Mouse (Mus musculus): ENCODE results near the gene Vkorc1.
A peak's percentile ranks its signal among the peaks of the same experiment; 100 is the strongest.
"Not testable (repeated sequence)": the region's sequence is repeated elsewhere in the genome, so short reads cannot be mapped to it uniquely, and the experiment has no call there.

The Vkorc1 gene

DNA sequence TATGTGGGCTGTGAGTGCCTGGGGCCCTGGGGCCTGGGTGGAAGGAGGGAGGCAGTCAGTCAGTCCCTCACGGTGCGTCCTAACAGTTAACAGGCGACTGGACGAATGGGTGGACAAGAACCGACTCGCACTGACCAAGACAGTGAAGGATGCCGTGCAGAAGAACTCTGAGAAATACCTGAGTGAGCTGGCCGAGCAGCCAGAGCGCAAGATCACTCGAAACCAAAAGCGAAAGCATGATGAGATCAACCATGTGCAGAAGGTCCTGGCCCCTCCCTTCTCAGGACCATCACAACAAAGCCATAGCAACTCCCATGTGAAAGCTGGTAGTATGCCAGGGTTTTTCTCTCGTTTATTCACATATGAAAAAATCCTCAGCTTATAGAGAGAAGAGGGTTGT is 19.9 kb upstream of the Vkorc1 start:
- no peak for ATAC-seq (ENCODE audit: low TSS enrichment)

DNA sequence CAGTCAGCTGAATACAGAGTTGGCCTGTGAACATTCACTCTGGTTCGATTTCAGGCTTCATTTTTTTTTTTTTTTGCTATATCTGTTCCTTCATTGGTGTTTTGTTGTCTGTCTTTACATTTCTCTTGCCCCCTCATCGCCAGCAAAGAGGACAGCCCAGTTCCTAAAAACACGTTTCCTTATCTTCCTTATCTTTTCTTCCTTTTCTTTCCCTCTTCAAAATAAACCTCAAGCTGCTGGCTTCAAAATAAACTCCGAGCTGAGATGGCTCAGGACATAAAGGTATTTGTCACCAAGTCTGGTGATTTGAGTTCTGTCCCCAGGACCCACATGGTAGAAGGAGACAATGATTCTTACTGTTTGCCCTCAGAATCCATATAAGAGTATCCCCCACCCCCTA is 17.5 kb upstream of the Vkorc1 start:
- no peak for ATAC-seq (ENCODE audit: low TSS enrichment)

DNA sequence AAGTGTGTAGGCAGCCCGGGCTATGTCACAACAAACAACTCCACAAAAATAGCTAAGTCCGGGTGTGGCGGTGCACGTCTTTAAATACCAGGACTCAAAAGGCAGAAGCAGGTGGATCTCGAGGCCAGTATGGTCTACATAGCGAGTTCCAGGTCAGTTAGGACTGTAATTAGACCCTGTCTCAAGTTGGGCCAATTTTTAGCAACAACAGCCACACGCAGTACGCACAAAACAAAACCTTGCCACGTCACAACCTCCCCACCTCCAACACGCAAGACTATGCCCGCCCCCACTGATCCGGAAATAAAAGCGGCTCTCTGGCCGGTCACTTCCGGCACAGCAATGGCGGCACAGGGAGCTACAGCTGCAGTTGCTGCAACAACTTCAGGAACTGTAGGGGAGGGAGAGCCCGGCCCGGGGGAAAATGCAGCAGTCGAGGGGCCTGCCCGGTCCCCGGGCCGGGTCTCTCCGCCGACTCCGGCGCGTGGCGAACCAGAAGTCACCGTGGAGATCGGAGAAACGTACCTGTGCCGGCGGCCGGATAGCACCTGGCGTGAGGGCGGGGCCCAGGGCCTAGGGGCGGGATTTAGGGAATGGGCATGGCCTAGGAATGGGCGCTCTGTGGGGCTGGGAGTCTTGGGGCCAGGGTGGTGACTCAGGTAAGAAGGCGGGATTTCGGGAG is 16.9 kb upstream of the Vkorc1 start, which contains the start of gene Kat8:
Kat8 (plus strand) TSS at position 327 of the 682 bp plus-strand sequence.
- peak; percentile 97 for ATAC-seq (ENCODE audit: low TSS enrichment)

DNA sequence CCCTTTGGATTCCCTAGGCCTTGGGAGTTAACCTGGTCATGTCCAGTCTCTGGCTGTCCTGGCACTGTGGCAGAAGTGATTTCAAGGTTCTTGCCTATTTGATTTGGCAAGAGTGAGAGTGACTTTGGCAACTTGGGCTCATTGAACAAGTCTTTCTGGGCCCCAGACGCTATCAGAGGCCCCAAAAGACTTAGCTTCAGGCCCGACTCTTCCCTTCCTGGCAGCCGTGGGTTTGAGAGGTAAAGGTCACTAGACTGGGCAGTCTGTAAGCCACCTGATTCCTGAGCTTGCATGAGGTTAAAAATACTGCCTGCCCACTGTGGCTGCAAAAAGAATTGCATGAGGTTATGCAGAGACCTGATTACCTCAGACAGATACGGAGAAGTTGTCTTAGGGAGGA is 13.2 kb upstream of the Vkorc1 start:
- ATAC-seq (ENCODE audit: low TSS enrichment), result no peak

DNA sequence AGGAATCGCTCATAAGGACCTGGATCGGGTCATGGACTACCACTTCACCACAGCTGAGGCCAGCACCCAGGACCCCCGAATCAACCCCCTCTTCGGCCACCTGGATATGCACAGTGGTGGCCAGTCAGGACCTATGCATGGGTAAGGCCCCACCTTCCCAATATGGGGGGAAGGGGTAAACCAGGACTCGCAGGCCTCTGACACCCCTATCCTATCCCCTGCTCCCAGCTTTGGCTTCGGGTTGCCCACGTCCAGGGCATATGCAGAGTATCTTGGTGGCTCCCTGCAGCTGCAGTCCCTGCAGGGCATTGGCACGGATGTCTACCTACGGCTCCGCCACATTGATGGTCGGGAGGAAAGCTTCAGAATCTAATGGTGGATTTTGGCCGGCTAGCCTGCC is 12.5 kb upstream of the Vkorc1 start:
- no peak for ATAC-seq (ENCODE audit: low TSS enrichment)

DNA sequence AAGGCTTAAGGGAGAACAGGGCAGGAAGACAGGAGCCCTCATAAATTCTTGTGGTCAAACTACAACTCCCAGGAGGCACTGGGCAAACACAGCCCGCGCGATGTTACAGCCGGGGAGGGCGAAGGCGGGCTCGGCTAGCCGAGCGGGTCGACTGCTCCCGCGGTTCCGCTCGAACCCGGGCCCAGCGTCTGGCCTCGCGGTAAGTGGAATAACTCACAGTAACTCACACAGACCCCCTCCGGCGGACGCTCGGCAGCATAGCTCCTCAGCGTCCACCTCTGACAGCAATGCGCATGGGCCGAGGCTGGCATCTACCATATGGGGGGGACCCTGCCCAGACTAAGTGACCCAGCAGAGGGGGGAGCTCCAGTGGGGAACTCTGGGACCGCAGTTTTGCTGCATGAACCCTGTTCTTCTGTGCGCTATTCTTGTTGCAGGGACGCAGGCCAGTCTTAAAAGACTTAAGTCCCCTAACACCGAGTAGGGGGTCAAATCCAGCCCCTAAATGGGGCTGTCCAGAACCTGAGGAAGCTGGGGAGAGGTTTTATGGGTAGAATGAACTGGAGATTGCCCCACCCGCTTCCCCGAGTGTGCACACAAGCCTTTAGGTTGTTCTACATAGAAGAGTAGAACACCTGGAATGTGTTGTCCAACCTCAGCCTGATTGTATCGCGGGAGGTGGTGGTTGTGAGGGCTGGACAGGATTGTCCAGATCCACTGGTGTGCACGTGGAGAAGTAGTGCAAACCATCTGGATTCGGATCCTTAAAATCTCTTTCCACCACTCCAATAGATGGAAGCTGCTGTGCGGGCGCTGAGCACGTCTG is 8.8 kb upstream of the Vkorc1 start, which contains the start of gene Bckdk:
Bckdk (plus strand) TSS at position 112 of the 826 bp plus-strand sequence.
- peak; percentile 88 for ATAC-seq (ENCODE audit: low TSS enrichment)

DNA sequence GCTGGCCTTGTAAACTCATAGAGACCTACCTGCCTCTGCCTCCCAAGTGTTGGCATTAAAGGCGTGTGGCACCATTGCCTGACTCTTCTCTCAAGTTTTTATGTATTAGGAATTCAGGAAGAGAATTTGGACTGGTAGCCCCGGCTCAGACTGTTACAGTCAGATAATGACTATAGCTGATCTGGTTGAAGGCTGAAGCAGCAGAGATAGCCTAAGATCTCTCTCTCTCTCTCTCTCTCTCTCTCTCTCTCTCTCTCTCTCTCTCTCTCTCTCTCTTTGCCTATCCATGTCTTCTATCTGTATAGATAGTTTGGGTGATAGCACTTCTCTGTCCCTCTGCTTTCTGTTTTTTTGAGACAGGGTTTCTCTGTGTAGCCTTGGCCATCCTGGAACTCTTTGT is 6.4 kb upstream of the Vkorc1 start:
- ATAC-seq (ENCODE audit: low TSS enrichment), result no peak

DNA sequence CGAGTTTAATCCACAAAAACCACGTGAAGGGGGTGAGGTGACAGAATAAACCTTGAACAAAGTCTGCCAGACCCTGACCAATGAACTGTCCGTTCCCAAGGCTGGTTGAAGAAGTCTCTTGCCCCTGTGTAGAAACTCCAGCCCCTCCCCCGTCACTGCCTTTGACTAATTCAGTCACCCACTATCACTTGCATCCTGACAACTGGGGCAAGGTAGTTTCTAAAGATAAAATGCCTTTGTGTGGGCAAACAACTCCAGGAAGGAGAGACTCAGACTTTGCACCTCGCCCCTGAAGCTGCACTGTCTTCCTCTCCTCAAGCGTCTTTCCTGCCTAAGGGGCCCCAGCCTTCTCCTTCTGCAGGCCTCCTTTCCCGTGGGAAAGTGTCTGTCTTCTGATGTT is 4.6 kb upstream of the Vkorc1 start:
- ATAC-seq (ENCODE audit: low TSS enrichment), result no peak

DNA sequence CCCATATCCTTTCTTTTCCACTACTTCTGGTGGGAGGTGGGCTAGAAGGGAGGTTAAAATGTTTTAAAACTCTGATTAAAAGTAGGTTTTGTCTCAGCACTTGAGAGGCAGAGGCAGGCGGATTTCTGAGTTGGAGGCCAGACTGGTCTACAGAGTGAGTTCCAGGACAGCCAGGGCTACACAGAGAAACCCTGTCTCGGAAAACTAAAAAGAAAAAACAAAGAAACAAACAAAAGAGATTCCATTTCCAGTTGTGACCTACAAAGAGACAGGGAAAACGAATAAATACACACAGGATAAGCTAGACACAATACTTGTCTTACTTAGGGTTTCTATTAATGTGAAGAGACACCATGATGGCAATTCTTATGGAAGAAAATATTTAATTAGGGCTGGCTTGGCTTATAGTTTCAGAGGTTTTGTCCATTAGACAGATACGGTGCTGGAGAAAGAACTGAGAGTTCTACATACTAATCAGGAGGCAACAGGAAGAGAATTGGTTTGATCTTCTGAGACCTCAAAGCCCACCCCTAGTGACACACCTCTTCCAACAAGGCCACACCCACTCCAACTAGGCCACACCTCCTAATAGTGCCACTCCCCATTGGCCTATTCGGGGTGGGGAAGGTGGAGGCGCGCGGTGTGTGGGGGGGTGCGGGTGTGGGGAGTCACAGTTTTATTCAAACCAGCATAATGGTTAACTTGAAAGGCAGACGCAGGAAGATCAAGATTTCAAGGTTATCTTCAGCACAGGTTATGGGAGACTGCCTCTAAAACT is 3.0 kb upstream of the Vkorc1 start:
- no peak for ATAC-seq (ENCODE audit: low TSS enrichment)

DNA sequence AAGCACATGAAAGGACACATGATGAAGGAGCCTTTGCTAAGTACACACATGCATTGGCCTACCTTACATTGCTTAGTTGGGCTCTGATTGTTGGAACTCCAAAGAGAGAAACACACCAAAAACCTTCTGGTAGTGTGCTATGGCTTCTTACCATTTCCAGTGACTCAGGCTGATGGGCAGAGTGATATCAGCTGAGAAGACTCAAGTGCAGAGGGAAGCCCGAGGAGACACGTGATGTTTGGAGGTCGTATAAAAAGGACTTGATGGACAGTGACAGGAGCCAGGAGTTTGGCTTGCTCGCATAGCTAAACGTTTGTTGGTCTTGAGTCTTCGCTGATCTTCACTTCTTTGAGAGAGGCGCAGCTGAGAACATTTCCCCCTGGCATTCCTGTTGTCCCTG is 2.1 kb upstream of the Vkorc1 start:
- ATAC-seq (ENCODE audit: low TSS enrichment), result no peak

DNA sequence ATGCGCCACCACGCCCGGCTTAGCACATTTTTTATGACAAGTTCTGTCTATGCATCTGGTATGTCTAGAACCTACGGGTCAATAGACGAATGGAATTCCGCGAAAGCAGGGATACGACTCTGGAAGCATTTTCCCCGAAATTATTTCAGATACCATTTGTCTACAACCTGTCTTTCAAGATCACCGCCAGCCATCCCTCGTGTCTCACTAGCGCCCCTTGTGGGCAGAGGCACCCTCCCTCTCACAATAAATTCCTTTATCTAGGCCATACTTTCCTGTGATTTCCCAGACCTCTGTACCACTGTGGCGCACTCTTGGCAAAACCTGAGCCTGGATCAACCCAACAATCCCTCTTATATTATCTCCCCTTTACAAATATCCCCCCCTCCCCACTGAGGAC is 967 bp upstream of the Vkorc1 start:
- no peak for ATAC-seq (ENCODE audit: low TSS enrichment)

DNA sequence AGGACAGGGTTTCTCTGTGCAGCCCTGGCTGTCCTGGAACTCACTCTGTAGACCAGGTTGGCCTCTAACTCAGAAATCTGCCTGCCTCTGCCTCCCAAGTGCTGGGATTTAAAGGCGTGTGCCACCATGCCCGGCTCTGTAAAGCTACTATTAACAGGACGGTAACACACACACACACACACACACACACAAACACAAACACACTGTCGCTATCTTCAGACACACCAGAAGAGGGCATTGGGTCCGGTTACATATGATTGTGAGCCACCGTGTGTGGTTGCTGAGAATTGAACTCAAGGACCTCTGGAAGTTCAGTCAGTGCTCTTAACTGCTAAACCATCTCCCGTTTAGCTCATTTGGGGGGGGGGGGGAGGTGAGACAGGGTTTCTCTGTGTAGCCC is 474 bp upstream of the Vkorc1 start:
- not testable (repeated sequence) for ATAC-seq (ENCODE audit: low TSS enrichment)

DNA sequence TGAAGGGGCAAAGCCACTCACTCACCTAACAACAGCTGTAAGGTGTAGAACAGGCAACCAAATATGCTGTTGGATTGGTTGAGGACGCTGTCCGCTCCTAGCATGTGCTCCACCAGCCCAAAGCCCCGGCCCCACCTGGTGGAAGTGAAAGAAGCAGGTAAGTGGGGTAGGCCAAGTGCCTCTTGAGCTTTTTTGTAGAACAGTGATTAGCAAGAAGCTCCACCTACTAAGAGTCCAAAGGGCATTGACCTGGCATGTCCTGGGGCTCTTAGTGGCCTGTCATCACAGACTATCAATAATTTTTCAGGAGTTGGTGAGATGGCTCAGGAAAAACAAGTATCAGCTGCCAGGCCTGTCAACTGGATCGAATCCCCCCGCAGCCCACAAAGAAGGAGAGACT is 937 bp downstream of the Vkorc1 start:
- no peak for ATAC-seq (ENCODE audit: low TSS enrichment)

DNA sequence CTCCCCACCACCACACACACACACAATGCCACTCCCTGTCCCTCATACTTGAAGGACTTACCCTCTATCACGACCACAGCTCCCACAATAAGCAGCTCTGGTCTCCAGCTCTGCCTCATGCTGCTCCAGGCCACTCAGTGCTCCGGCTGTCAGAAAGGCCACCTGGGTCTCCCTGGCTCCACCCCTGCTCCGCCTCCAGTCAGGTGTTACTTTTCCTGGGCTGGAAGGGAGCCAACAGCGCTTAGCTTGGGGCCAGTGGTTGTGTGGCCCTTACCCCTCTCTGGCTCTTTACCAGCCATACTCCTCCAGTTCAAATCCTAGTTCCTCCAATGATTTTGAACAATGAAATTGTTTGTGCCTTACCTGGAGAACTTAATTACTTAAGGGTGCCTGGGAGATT is 4.6 kb downstream of the Vkorc1 start, which contains the start of gene Prss53:
Prss53 (minus strand) TSS at position 173 of the 400 bp plus-strand sequence.
- no peak for ATAC-seq (ENCODE audit: low TSS enrichment)

DNA sequence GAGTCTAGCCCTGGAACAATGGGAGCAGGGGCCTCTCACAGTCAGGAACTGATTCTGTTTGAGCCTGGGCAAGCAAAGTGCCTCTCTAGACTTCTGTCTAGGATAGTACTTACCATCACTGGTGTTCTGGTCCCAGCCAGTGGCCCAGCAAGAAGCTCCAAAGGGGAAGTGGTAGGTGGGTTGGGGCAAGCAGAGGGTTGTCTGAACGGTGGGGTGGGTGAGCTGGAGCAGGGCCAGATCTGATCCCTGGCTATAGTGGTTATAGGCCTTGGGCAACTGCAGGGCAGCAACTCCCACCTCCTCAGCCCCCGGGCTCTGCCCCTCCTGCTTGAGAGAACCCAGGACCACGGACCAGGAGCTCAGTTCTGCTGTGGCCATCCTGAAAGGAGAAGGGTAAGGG is 6.6 kb downstream of the Vkorc1 start:
- ATAC-seq (ENCODE audit: low TSS enrichment), result no peak

DNA sequence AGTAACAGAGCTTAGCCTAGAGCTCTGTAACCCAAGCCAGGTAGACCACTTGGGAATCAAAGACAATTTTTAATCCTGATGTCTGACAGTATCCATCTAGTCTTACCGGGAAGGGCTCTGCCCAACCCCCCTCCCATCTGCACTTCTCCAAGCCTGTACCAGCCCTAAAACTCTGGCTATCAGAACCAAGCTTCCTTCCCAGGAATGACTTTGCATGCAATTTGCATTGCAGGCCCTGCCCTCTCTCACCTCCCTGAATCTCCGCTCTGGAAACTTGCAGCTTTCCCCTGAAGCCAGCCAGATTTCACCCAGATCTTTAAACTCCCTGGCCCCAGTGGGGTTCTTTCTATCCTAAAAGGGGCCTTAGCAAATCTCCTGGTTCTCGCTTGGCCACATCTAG is 7.6 kb downstream of the Vkorc1 start:
- ATAC-seq (ENCODE audit: low TSS enrichment), result no peak

DNA sequence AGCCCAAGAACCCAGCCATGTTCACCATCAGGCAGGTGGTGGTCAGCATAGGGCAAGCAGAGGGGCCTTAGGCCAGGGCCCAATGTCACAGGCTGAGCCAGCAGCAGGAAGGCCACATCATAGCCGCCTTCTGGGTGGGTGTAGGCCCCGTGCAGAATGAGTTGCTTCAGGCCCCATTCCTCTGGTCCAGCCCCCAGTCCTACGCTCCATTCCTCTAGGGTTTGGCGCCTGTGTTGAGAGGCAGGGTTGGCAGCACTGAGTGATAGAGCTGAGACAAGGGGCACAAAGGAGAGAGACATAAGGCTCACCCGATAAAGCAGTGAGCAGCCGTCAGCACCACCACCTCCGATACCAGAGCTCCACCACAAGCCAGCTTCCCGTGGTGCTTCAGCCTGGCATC is 8.2 kb downstream of the Vkorc1 start:
- no peak for ATAC-seq (ENCODE audit: low TSS enrichment)

DNA sequence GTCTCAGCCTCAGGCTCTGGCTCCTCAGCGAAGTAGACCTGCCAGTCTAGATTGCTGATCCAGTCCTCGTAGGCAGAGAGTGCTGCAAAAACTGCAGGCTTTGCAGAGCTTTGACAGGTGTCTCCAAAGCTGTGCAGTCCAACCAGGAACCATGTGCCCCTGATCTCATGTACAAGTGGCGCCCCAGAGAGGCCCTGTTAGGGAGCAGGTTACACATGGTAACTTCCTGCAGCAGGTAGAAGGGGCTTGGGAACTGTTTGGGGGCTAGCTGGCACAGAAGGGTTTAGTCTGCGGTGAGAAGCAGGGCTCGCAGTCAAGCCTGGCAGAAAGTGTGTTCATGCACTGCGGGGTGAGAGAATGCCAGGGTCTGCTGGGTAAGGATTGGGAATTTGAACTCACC is 8.9 kb downstream of the Vkorc1 start:
- no peak for ATAC-seq (ENCODE audit: low TSS enrichment)

DNA sequence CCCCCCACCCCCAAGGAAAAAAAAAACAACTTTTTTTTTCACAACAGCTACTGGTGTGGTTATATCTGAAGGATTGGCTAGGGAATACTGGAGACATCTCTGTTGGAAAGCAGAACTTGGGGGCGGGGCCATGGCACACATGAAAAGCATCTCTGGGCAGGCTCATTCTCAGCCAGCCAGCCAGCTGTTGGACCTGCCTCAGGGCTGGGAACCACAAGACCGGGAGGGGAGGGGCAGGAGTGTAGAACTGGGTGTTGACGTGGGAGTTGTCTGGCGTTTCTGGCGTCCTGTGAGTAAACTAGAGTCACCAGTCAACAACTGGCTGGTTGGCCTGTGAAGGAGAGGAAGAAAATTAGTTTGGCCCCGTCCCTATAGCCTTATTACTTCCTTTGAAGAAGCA is 9.5 kb downstream of the Vkorc1 start:
- ATAC-seq (ENCODE audit: low TSS enrichment), result no peak

DNA sequence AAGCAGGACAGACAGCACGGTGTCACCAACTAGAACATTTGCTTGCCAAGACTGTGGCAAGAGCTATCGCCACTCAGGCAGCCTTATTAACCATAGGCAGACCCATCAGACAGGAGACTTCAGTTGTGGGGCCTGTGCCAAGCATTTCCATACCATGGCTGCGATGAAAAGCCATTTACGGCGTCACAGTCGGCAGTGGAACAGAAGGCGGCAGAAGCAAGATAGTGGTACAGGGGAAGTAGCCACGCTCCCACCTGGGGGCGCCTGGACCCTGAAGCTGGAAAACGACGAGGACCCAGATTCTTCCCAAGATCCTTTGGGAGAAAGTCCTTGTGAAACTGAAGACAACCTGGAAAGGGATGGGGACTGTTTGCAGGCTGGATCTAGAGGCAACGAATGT is 15.0 kb downstream of the Vkorc1 start:
- no peak for ATAC-seq (ENCODE audit: low TSS enrichment)

DNA sequence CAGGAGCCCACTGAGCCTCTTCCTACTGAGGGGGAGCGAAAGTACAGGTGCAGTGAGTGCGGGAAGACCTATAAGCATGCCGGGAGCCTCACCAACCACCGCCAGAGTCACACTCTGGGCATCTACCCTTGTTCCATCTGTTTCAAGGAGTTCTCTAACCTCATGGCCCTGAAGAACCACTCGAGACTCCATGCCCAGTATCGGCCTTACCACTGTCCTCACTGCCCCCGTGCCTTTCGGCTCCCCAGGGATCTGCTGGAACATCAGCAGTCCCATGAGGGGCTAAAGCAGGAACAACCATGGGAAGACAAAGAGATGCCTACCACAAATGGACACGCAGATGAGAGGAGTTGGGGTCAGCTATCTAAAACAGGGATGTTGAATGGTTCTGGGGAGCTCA is 16.1 kb downstream of the Vkorc1 start:
- no peak for ATAC-seq (ENCODE audit: low TSS enrichment)
